In genomic region chr1:166735545-166735944, GRCm38 (mm10) we compare ENCODE assay signal across 38 mouse cellular contexts. TPM values are rescaled to one million over a fixed set of nuclear protein-coding genes. Genes with fewer than 3 reads are reported as not detected.
"Had no signal": no experiment of that assay in that cellular context is flagged by ENCODE, and none has a peak within 500 bp of the region (broad histone marks: within the 10 kb centered on the region; RNA-seq: fewer than 3 reads in every experiment).

No protein-coding gene starts in this region.

- H3K36me3 ChIP-seq: heart, embryonic 13.5 days; heart, embryonic 15.5 days; hindbrain, embryonic 13.5 days; hindbrain, embryonic 15.5 days; kidney, embryonic 15.5 days; limb, embryonic 10.5 days; limb, embryonic 12.5 days had no signal

- H3K27ac ChIP-seq: heart, adult 2 months; heart, embryonic 13.5 days; heart, embryonic 15.5 days; hindbrain, embryonic 13.5 days; hindbrain, embryonic 15.5 days; hindbrain, postnatal 0 days; kidney, embryonic 15.5 days; kidney, postnatal 0 days; layer of hippocampus, adult 2 months; left cerebral cortex, adult 2 months; limb, embryonic 10.5 days; limb, embryonic 12.5 days had no signal

- H3K4me3 ChIP-seq: heart, adult 2 months; heart, embryonic 13.5 days; heart, embryonic 15.5 days; hindbrain, embryonic 13.5 days; hindbrain, embryonic 15.5 days; kidney, embryonic 15.5 days; layer of hippocampus, adult 2 months; left cerebral cortex, adult 2 months; limb, embryonic 10.5 days; limb, embryonic 12.5 days had no signal

- H3K27me3 ChIP-seq: heart, embryonic 13.5 days; heart, embryonic 15.5 days; hindbrain, embryonic 13.5 days; hindbrain, embryonic 15.5 days; kidney, embryonic 15.5 days; limb, embryonic 12.5 days had no signal

- H3K9me3 ChIP-seq: heart, embryonic 13.5 days; heart, embryonic 15.5 days; hindbrain, embryonic 13.5 days; hindbrain, embryonic 15.5 days; kidney, embryonic 15.5 days; limb, embryonic 10.5 days; limb, embryonic 12.5 days had no signal

- H3K4me1 ChIP-seq: heart, embryonic 13.5 days; heart, embryonic 15.5 days; hindbrain, embryonic 13.5 days; hindbrain, embryonic 15.5 days; kidney, embryonic 15.5 days; limb, embryonic 10.5 days; limb, embryonic 12.5 days had no signal

- H3K4me2 ChIP-seq: heart, embryonic 11.5 days; heart, embryonic 13.5 days; heart, embryonic 15.5 days; hindbrain, embryonic 13.5 days; hindbrain, embryonic 15.5 days; kidney, embryonic 15.5 days; limb, embryonic 12.5 days; liver, embryonic 11.5 days had no signal

- DNase-seq: gastrocnemius, postnatal 14 days; gastrocnemius, postnatal 36 days; heart, adult 11 months; heart, adult 2 months; heart, postnatal 14 days; heart, postnatal 36 days; kidney, adult 11 months; kidney, adult 2 months; kidney, adult 9 months; kidney, postnatal 14 days; kidney, postnatal 4 days; liver had no signal

- H3K9ac ChIP-seq: heart, embryonic 13.5 days; heart, embryonic 15.5 days; hindbrain, embryonic 13.5 days; hindbrain, embryonic 15.5 days; kidney, embryonic 15.5 days; limb, embryonic 12.5 days had no signal

- ATAC-seq: hindbrain, postnatal 0 days; intestine, embryonic 16.5 days had no signal

RNA-seq across cellular contexts. Expression of gene Fmo9, which starts 53.9 kb away (rescaled TPM):
- total RNA-seq: gastrocnemius, adult 18-20 months; gastrocnemius, adult 8-10 months; gastrocnemius, postnatal 14 days; gastrocnemius, postnatal 36 days; heart, adult 2 months; heart, postnatal 14 days; heart, postnatal 36 days; hematopoietic stem cell, adult 5-6 weeks; hindbrain, postnatal 0 days; layer of hippocampus, adult 2 months; layer of hippocampus, postnatal 10 days; layer of hippocampus, postnatal 25 days; left cerebral cortex, adult 2 months; left cerebral cortex, postnatal 14 days; left cerebral cortex, postnatal 36 days had no signal
- polyA plus RNA-seq: gonadal fat pad, adult 2 months; heart, adult 2 months; heart, embryonic 11.5 days; heart, embryonic 13.5 days; heart, embryonic 15.5 days; heart, postnatal 0 days; hindbrain, embryonic 11.5 days; hindbrain, embryonic 13.5 days; hindbrain, embryonic 15.5 days; hindbrain, postnatal 0 days; intestine, embryonic 14.5 days; intestine, embryonic 16.5 days; kidney, adult 2 months; kidney, embryonic 15.5 days; limb, embryonic 10.5 days; limb, embryonic 12.5 days; limb, embryonic 14.5 days; liver, embryonic 11.5 days had no signal
